Mouse (Mus musculus) forebrain, embryonic 10.5 days (tissue): ENCODE measurements around the gene Arhgdib. TPM values are rescaled to one million over a fixed set of nuclear protein-coding genes. Genes with fewer than 3 reads are reported as not detected.

ENCODE experiments used
- DNase-seq: peaks from one replicate; pipeline ENCODE4 v3.0.0-alpha.2; 2017; ENCODE audit warnings: low spot score; ENCODE audit errors: extremely low spot score
- H3K27ac ChIP-seq: fragments of 300-500 bp; sonication (generic); 2 replicates; pipeline ENCODE4 v1.5.1; 2016; ENCODE audit warnings: mild to moderate bottlenecking
- H3K27me3 ChIP-seq: fragments of 300-500 bp; sonication (generic); 2 replicates; pipeline ENCODE4 v1.6.1; 2016; ENCODE audit warnings: mild to moderate bottlenecking; ENCODE audit not compliant: poor library complexity, severe bottlenecking
- H3K36me3 ChIP-seq: fragments of 300-500 bp; sonication (generic); replicated peaks from 2 replicates; pipeline ENCODE4 v1.6.1; 2016; ENCODE audit warnings: mild to moderate bottlenecking, moderate library complexity
- H3K4me1 ChIP-seq: fragments of 300-500 bp; sonication (generic); 2 replicates; pipeline ENCODE4 v1.6.1; 2016
- H3K4me3 ChIP-seq: fragments of 300-500 bp; sonication (generic); 2 replicates; pipeline ENCODE4 v1.5.1; 2016; ENCODE audit warnings: mild to moderate bottlenecking, moderate library complexity
- H3K9me3 ChIP-seq: fragments of 300-500 bp; sonication (generic); 2 replicates; pipeline ENCODE4 v1.6.1; 2016; ENCODE audit warnings: mild to moderate bottlenecking, moderate library complexity
- WGBS: fragments of 180-500 bp; shearing (Covaris S2); methylation state at CpG from one replicate; pipeline ENCODE4 v1.1.7; 2016; 5-methylcytosine and 5-hydroxymethylcytosine counted together
- polyA plus RNA-seq: library from polyadenylated mRNA; unstranded; fragments of >200 nt; fragmentation: Nextera tagmentation; extraction: Ambion mirVana; gene quantifications from 2 replicates; pipeline ENCODE4 v1.2.1, GENCODE M21; 2016

Arhgdib gene
- polyA plus RNA-seq, 1 experiment from 2014 or later, result 25.3 TPM

GRCm38 (mm10) chr6:136965912-136966311 is 24.2 kb upstream of the Arhgdib start:
- Histone ChIP-seq H3K27ac (no peak overlapping the region), H3K9me3 (no peaks in the 10 kb centered on the region), H3K4me3 (no peak overlapping the region), H3K36me3 (no peaks in the 10 kb centered on the region), H3K27me3 (no peaks in the 10 kb centered on the region), H3K4me1 (peaks cover 22% of the 10 kb centered on the region)
- no peak for DNase-seq
- WGBS, result 87% methylated on average over 10 of the region's 10 CpGs

GRCm38 (mm10) chr6:136964609-136965510 is 23.2 kb upstream of the Arhgdib start:
- DNase-seq, result no peak
- Histone ChIP-seq H3K27me3 (no peaks in the 10 kb centered on the region), H3K9me3 (no peaks in the 10 kb centered on the region), H3K4me3 (no peak overlapping the region), H3K27ac (no peak overlapping the region), H3K4me1 (peaks cover 22% of the 10 kb centered on the region), H3K36me3 (no peaks in the 10 kb centered on the region)
- WGBS, result 72% methylated on average over 13 of the region's 13 CpGs

GRCm38 (mm10) chr6:136962957-136963356 is 21.3 kb upstream of the Arhgdib start:
- H3K27ac ChIP-seq, result no peak overlapping the region
- 91% methylated on average over 11 of the region's 11 CpGs for WGBS
- H3K4me1 ChIP-seq, result peaks cover 26% of the 10 kb centered on the region
- H3K36me3 ChIP-seq, result no peaks in the 10 kb centered on the region
- no peaks in the 10 kb centered on the region for H3K27me3 ChIP-seq
- no peak overlapping the region for H3K4me3 ChIP-seq
- H3K9me3 ChIP-seq, result no peaks in the 10 kb centered on the region
- no peak for DNase-seq

- H3K9me3 ChIP-seq, result no peaks in the 10 kb centered on the region
- H3K4me1 ChIP-seq, result 0 out of 2 replicates have a peak, but pooled peaks cover 4% of the 10 kb centered on the region
- no peak overlapping the region for H3K4me3 ChIP-seq
- H3K27ac ChIP-seq, result no peak overlapping the region
- no peak for DNase-seq
- no peaks in the 10 kb centered on the region for H3K27me3 ChIP-seq
- WGBS, result 66% methylated on average over 11 of the region's 11 CpGs
- no peaks in the 10 kb centered on the region for H3K36me3 ChIP-seq
These were observed 17.4 kb upstream of the Arhgdib start for GRCm38 (mm10) chr6:136959131-136959530.

- no peak for DNase-seq
- no peak overlapping the region for H3K27ac ChIP-seq
- WGBS, result 80% methylated on average over 7 of the region's 7 CpGs
- no peaks in the 10 kb centered on the region for H3K36me3 ChIP-seq
- no peaks in the 10 kb centered on the region for H3K27me3 ChIP-seq
- H3K9me3 ChIP-seq, result no peaks in the 10 kb centered on the region
- H3K4me1 ChIP-seq, result 0 out of 2 replicates have a peak, but pooled peaks cover 4% of the 10 kb centered on the region
- H3K4me3 ChIP-seq, result no peak overlapping the region
These were observed 15.4 kb upstream of the Arhgdib start for GRCm38 (mm10) chr6:136957062-136957461.

- WGBS, result 93% methylated on average over 3 of the region's 3 CpGs
These were observed 13.5 kb upstream of the Arhgdib start for GRCm38 (mm10) chr6:136955240-136955639.

GRCm38 (mm10) chr6:136954715-136955114 is 13.0 kb upstream of the Arhgdib start:
- Histone ChIP-seq H3K27me3 (no peaks in the 10 kb centered on the region), H3K36me3 (no peaks in the 10 kb centered on the region), H3K27ac (no peak overlapping the region), H3K4me3 (no peak overlapping the region), H3K4me1 (0 out of 2 replicates have a peak, but pooled peaks cover 4% of the 10 kb centered on the region), H3K9me3 (no peaks in the 10 kb centered on the region)
- DNase-seq, result no peak
- WGBS, result 93% methylated on average over 8 of the region's 8 CpGs

More at GRCm38 (mm10) chr6:136955240-136955639, 13.5 kb upstream of the Arhgdib start:
- DNase-seq, result no peak
- H3K4me1 ChIP-seq, result 0 out of 2 replicates have a peak, but pooled peaks cover 4% of the 10 kb centered on the region
- H3K4me3 ChIP-seq, result no peak overlapping the region
- no peak overlapping the region for H3K27ac ChIP-seq
- H3K9me3 ChIP-seq, result no peaks in the 10 kb centered on the region
- H3K27me3 ChIP-seq, result no peaks in the 10 kb centered on the region
- H3K36me3 ChIP-seq, result no peaks in the 10 kb centered on the region

GRCm38 (mm10) chr6:136954192-136954591 is 12.5 kb upstream of the Arhgdib start:
- Histone ChIP-seq H3K4me1 (0 out of 2 replicates have a peak, but pooled peaks cover 2% of the 10 kb centered on the region), H3K27me3 (no peaks in the 10 kb centered on the region), H3K4me3 (no peak overlapping the region), H3K9me3 (no peaks in the 10 kb centered on the region), H3K27ac (no peak overlapping the region), H3K36me3 (no peaks in the 10 kb centered on the region)
- 88% methylated on average over 6 of the region's 6 CpGs for WGBS
- DNase-seq, result no peak

GRCm38 (mm10) chr6:136952930-136953329 is 11.2 kb upstream of the Arhgdib start:
- Histone ChIP-seq H3K36me3 (no peaks in the 10 kb centered on the region), H3K4me1 (no peaks in the 10 kb centered on the region), H3K9me3 (no peaks in the 10 kb centered on the region), H3K27me3 (no peaks in the 10 kb centered on the region), H3K27ac (no peak overlapping the region), H3K4me3 (no peak overlapping the region)
- 93% methylated on average over 9 of the region's 9 CpGs for WGBS
- no peak for DNase-seq

- H3K27ac ChIP-seq, result no peak overlapping the region
- WGBS, result 90% methylated on average over 2 of the region's 2 CpGs
- no peaks in the 10 kb centered on the region for H3K36me3 ChIP-seq
- no peaks in the 10 kb centered on the region for H3K27me3 ChIP-seq
- peaks cover 10% of the 10 kb centered on the region for H3K4me1 ChIP-seq
- no peak for DNase-seq
- no peaks in the 10 kb centered on the region for H3K9me3 ChIP-seq
- H3K4me3 ChIP-seq, result no peak overlapping the region
These were observed 8.5 kb upstream of the Arhgdib start for GRCm38 (mm10) chr6:136950171-136950570.

GRCm38 (mm10) chr6:136947716-136948115 is 6.0 kb upstream of the Arhgdib start:
- no peaks in the 10 kb centered on the region for H3K36me3 ChIP-seq
- no peaks in the 10 kb centered on the region for H3K27me3 ChIP-seq
- H3K4me3 ChIP-seq, result no peak overlapping the region
- H3K4me1 ChIP-seq, result peaks cover 10% of the 10 kb centered on the region
- no peaks in the 10 kb centered on the region for H3K9me3 ChIP-seq
- H3K27ac ChIP-seq, result no peak overlapping the region
- 76% methylated on average over 4 of the region's 4 CpGs for WGBS
- no peak for DNase-seq

- Histone ChIP-seq H3K36me3 (no peaks in the 10 kb centered on the region), H3K27ac (no peak overlapping the region), H3K4me1 (peaks cover 10% of the 10 kb centered on the region), H3K4me3 (no peak overlapping the region), H3K27me3 (no peaks in the 10 kb centered on the region), H3K9me3 (no peaks in the 10 kb centered on the region)
- 71% methylated on average over 8 of the region's 9 CpGs for WGBS
- no peak for DNase-seq
These were observed 5.2 kb upstream of the Arhgdib start for GRCm38 (mm10) chr6:136946943-136947342.

GRCm38 (mm10) chr6:136946241-136946640 is 4.5 kb upstream of the Arhgdib start:
- DNase-seq, result no peak
- no peaks in the 10 kb centered on the region for H3K27me3 ChIP-seq
- 89% methylated on average over 5 of the region's 5 CpGs for WGBS
- no peak overlapping the region for H3K4me3 ChIP-seq
- no peaks in the 10 kb centered on the region for H3K9me3 ChIP-seq
- no peaks in the 10 kb centered on the region for H3K36me3 ChIP-seq
- peaks cover 16% of the 10 kb centered on the region for H3K4me1 ChIP-seq
- no peak overlapping the region for H3K27ac ChIP-seq
